Mouse (Mus musculus) right cerebral cortex, adult 2 months (tissue): ENCODE measurements around the gene Stn1.

Experiments used
- DNase-seq, 2 experiments: peaks; one replicate each; pipeline ENCODE4 v3.0.0; 2021 to 2022; ENCODE audit warnings: low spot score in 2 of 2

Gene Stn1

DNA sequence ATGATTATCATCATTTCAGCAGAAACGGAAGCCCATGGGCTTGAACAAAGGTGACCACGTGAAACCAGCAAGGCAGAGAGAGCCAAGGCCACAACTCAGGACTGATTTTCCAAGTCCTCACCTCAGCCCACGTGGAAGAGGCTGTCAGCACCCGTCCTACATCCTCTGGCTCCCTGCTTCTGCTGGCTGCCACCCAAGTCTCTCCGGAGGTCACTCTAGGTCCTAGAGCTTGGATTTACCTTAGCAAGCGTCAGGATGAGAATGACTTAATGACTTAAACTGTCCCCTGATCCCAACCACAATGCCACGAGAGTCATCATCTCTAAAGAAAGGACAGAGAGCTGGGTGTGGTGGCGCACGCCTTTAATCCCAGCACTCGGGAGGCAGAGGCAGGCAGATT lies 84.6 kb downstream of the Stn1 start:
- no peak for DNase-seq

GRCm38 (mm10) chr19:47452211-47452610 lies 85.1 kb downstream of the Stn1 start:
- no peak for DNase-seq

GRCm38 (mm10) chr19:47451476-47452113 lies 85.7 kb downstream of the Stn1 start:
- no peak for DNase-seq
